Mouse (Mus musculus): ENCODE data around the gene Man1a2. TPM values are rescaled to one million over a fixed set of nuclear protein-coding genes. Genes with fewer than 3 reads are reported as not detected.

The Man1a2 gene
- 77.0 TPM for polyA plus RNA-seq (2014; fragmentation: Illumina TruSeq; extraction: RNeasy Lipid Tissue Mini Kit (QIAGEN cat#74804); ENCODE audit: low replicate concordance)

GRCm38 (mm10) chr3:100685087-100685762, at the start of gene Man1a2:
Man1a2 (minus strand) TSS chr3:100685503.

Other genes starting within 250 kb of the Man1a2 start
- 8.8 TPM for gene Tent5c, start 196.2 kb downstream of the Man1a2 start, polyA plus RNA-seq (2014; fragmentation: Illumina TruSeq; extraction: RNeasy Lipid Tissue Mini Kit (QIAGEN cat#74804); ENCODE audit: low replicate concordance)
- not detected for gene Vtcn1, start 140.0 kb upstream of the Man1a2 start, polyA plus RNA-seq (2014; fragmentation: Illumina TruSeq; extraction: RNeasy Lipid Tissue Mini Kit (QIAGEN cat#74804); ENCODE audit: low replicate concordance)
- not detected for gene Trim45, start 236.7 kb upstream of the Man1a2 start, polyA plus RNA-seq (2014; fragmentation: Illumina TruSeq; extraction: RNeasy Lipid Tissue Mini Kit (QIAGEN cat#74804); ENCODE audit: low replicate concordance)